Mouse (Mus musculus) stomach, postnatal 0 days (tissue): ENCODE data around the gene Mgat5. TPM values are rescaled to one million over a fixed set of nuclear protein-coding genes. Genes with fewer than 3 reads are reported as not detected.
A peak's percentile ranks its signal among the peaks of the same experiment; 100 is the strongest.

Experiments
- ATAC-seq: fragments of 200-750 bp; cut with Nextera tagmentation; 2 replicates; pipeline ENCODE4 v1.8.0; 2017; ENCODE audit not compliant: low FRiP score, low TSS enrichment
- DNase-seq: peaks from one replicate; pipeline ENCODE4 v3.0.0-alpha.2; 2016; ENCODE audit warnings: low spot score
- H3K27ac ChIP-seq: fragments of 300-500 bp; sonication (generic); replicated peaks from 2 replicates; pipeline ENCODE4 v1.5.1; 2014; ENCODE audit warnings: mild to moderate bottlenecking, control low read depth
- H3K27me3 ChIP-seq: fragments of 300-500 bp; sonication (generic); 2 replicates; pipeline ENCODE4 v1.6.1; 2014; ENCODE audit warnings: low read length; ENCODE audit not compliant: control insufficient read depth, insufficient read depth
- H3K36me3 ChIP-seq: fragments of 300-500 bp; sonication (generic); 2 replicates; pipeline ENCODE4 v1.6.1; 2014; ENCODE audit warnings: low read length, mixed read lengths; ENCODE audit not compliant: control insufficient read depth, insufficient read depth
- H3K4me1 ChIP-seq: fragments of 300-500 bp; sonication (generic); replicated peaks from 2 replicates; pipeline ENCODE4 v1.6.1; 2014; ENCODE audit warnings: antibody characterized with exemption; ENCODE audit not compliant: control insufficient read depth, insufficient read depth
- H3K4me2 ChIP-seq: fragments of 300-500 bp; sonication (generic); replicated peaks from 2 replicates; pipeline ENCODE4 v1.6.1; 2014; ENCODE audit warnings: low read depth, mild to moderate bottlenecking, control low read depth, moderate library complexity
- H3K4me3 ChIP-seq: fragments of 300-500 bp; sonication (generic); 2 replicates; pipeline ENCODE4 v1.5.1; 2014; ENCODE audit warnings: low read depth, low read length, control low read depth
- H3K9ac ChIP-seq: fragments of 300-500 bp; sonication (generic); 2 replicates; pipeline ENCODE4 v1.6.1; 2014; ENCODE audit warnings: mild to moderate bottlenecking, low read length, control low read depth, mixed read lengths
- H3K9me3 ChIP-seq: fragments of 300-500 bp; sonication (generic); 2 replicates; pipeline ENCODE4 v1.6.1; 2016; ENCODE audit warnings: low read length; ENCODE audit not compliant: control insufficient read depth
- CTCF ChIP-seq: IDR thresholded peaks from 2 replicates; pipeline ENCODE4 v1.5.1; 2016; ENCODE audit warnings: antibody characterized with exemption, low read depth, mild to moderate bottlenecking, moderate library complexity
- EP300 ChIP-seq: optimal IDR thresholded peaks from 2 replicates; pipeline ENCODE3; 2016; ENCODE audit warnings: antibody characterized with exemption
- WGBS: fragments of 180-500 bp; shearing (Covaris S2); extraction: QIAGEN DNeasy Blood & Tissue Kit; methylation state at CpG from one replicate; pipeline ENCODE4 v1.1.7; 2014; 5-methylcytosine and 5-hydroxymethylcytosine counted together
- polyA plus RNA-seq: library from polyadenylated mRNA; unstranded; fragments of >200 nt; fragmentation: Nextera tagmentation; extraction: Ambion mirVana; gene quantifications from 2 replicates; pipeline ENCODE4 v1.2.1, GENCODE M21; 2015

The Mgat5 gene
- polyA plus RNA-seq, 1 experiment from 2014 or later, result 2.0 TPM

DNA sequence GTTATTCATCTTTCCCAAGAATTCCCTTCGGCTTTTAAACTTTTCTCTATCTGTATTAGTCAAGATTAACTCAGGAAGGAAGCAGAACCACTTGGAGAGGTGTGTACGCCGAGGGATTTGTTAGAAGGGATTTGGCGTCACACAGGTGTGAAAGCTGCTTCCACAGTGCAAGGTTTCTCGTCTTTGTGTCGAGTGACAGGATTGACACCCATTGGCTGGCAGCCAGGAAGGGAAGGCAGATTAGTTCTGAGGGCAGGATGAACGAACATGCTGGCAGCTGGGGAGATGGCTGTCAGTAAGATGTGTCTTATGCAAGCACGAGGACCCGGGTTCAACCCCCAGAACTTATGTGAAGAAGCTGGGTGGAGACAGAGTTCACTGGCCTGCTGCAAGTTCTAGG, 148.6 kb downstream of the Mgat5 start:
- ATAC-seq (peak; percentile 46; the same call in 1 of the 2 replicates), DNase-seq (peak; percentile 55)
- Histone ChIP-seq H3K9me3 (no peaks in the 10 kb centered on the region), H3K4me1 (peaks cover 3% of the 10 kb centered on the region; the same call in 1 of the 2 replicates), H3K4me2 (no peak overlapping the region), H3K4me3 (no peak overlapping the region), H3K27me3 (no peaks in the 10 kb centered on the region), H3K9ac (no peak overlapping the region), H3K36me3 (no peaks in the 10 kb centered on the region), H3K27ac (no peak overlapping the region)
- TF ChIP-seq CTCF (no peak), EP300 (no peak)
- WGBS, result 44% methylated on average over 9 of the region's 9 CpGs

DNA sequence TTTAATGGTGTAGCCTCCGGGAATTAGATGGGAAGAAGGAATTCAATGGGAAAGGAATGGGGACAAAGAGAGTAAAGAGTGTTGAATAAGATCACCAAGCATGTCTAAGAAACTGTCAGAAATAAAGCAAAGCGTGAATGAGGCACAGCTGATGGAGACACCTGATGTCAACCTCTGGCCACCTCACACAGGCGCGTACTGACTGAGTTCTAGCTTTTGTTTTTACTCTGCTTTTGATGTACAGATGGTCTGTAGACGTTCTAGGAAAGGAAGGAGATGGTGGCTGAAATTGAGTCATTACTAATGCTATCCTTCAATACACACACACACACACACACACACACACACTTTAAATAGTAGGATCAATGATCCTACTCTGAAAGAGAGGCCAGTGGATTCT, 149.3 kb downstream of the Mgat5 start:
- WGBS, result 90% methylated on average over 5 of the region's 5 CpGs

DNA sequence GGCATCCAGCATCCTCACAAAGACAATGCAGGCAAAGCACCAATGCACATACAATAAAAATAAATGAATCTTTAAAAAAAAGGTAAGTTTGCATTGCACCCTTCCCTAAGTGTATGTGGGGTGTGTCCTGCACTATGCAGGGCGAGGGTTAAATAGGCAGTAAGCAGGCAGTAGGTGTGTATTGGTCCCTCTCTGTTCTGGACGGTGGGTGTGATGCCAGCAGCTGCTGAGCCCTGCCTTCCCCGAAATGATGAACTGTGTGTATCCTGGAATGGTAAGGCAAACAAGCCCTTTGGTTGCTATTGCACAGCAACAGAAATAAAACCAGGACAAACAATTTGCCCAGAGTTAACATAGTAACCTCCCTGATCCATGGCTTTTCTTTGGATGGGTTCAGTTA, 150.2 kb downstream of the Mgat5 start:
- Histone ChIP-seq H3K27me3 (no peaks in the 10 kb centered on the region), H3K4me2 (no peak overlapping the region), H3K36me3 (no peaks in the 10 kb centered on the region), H3K9ac (no peak overlapping the region), H3K27ac (no peak overlapping the region), H3K4me1 (peaks cover 3% of the 10 kb centered on the region; the same call in 1 of the 2 replicates), H3K4me3 (no peak overlapping the region), H3K9me3 (no peaks in the 10 kb centered on the region)
- TF ChIP-seq EP300 (no peak), CTCF (no peak)
- DNase-seq (no peak), ATAC-seq (no peak)
- 62% methylated on average over 3 of the region's 3 CpGs for WGBS

More for the DNA sequence above, 149.3 kb downstream of the Mgat5 start:
- TF ChIP-seq CTCF (no peak), EP300 (no peak)
- DNase-seq (no peak), ATAC-seq (no peak)
- Histone ChIP-seq H3K4me2 (no peak overlapping the region), H3K9me3 (no peaks in the 10 kb centered on the region), H3K36me3 (no peaks in the 10 kb centered on the region), H3K9ac (no peak overlapping the region), H3K4me1 (peaks cover 3% of the 10 kb centered on the region; the same call in 1 of the 2 replicates), H3K4me3 (no peak overlapping the region), H3K27ac (no peak overlapping the region), H3K27me3 (no peaks in the 10 kb centered on the region)

DNA sequence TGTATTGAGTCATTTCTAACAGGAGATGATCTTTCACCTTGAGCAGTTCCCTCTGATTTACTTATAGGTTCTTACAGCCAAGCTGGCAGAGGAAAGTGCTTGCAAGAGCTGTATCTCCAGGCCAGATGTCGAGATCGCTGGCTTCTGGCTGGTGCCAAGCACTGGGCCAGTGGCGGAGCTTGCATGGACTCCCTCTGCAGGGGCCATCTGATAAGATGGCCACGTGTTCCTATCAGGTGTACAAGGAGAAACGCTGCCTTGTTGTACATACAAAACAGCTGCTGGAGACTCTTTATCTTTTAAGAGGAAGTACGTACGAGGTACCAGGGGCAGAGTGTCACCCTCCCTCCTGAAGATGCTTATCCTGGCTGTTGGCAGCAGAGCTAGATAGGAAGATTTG, 158.8 kb downstream of the Mgat5 start:
- H3K9me3 ChIP-seq, result no peaks in the 10 kb centered on the region
- no peak for DNase-seq
- H3K4me1 ChIP-seq, result no peaks in the 10 kb centered on the region
- ATAC-seq, result 0 out of 2 replicates have a peak, but pooled peaks have one; percentile 49
- no peaks in the 10 kb centered on the region for H3K27me3 ChIP-seq
- H3K36me3 ChIP-seq, result no peaks in the 10 kb centered on the region; the same call in 1 of the 2 replicates
- no peak overlapping the region for H3K4me2 ChIP-seq
- H3K4me3 ChIP-seq, result no peak overlapping the region
- TF ChIP-seq CTCF, result no peak
- no peak for TF ChIP-seq EP300
- 62% methylated on average over 7 of the region's 7 CpGs for WGBS
- H3K9ac ChIP-seq, result no peak overlapping the region
- no peak overlapping the region for H3K27ac ChIP-seq

DNA sequence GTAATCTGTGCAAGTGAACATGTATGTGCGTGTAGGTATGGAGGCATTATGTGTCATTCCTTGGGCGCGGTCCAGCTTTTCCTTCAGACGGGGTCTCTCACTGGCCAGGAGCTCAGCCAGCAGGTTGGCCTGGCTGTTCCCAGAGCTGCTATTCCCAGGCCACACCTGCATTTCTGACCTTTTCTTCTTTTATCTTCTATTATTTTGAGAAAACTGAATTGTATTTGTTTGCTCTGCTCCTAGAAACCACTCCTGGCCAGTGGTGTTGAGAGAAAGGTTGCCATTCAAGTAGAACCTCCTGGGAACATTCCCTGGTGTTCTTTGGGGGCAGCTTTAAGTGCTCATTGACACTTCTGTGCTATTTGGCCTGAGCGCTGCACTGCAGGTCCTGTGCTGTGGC, 160.9 kb downstream of the Mgat5 start:
- Histone ChIP-seq H3K4me3 (no peak overlapping the region), H3K9me3 (no peaks in the 10 kb centered on the region), H3K9ac (no peak overlapping the region), H3K27me3 (no peaks in the 10 kb centered on the region), H3K27ac (no peak overlapping the region), H3K4me1 (no peaks in the 10 kb centered on the region), H3K36me3 (no peaks in the 10 kb centered on the region; the same call in 1 of the 2 replicates), H3K4me2 (no peak overlapping the region)
- ATAC-seq, result no peak
- DNase-seq, result no peak
- no peak for TF ChIP-seq CTCF
- TF ChIP-seq EP300, result no peak
- 71% methylated on average over 5 of the region's 5 CpGs for WGBS

DNA sequence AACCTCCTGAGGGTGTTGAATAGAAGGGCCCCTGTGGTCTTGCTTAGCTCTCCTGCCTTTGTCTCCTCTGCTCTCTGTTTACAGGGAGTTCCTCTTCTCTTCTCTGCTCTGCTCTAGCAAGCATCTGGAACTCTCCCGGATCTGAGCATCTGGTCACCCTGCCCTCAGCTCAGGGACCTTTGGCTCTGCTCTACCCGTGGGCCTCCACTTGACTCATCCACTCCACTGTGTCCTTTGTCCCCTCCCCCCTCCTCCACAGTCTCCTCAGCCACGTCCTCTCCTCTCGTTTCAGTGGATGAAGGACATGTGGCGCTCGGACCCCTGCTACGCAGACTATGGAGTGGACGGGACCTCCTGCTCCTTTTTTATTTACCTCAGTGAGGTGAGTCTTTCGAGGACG, 161.3 kb downstream of the Mgat5 start:
- 63% methylated on average over 10 of the region's 10 CpGs for WGBS
- H3K27me3 ChIP-seq, result no peaks in the 10 kb centered on the region
- no peak overlapping the region for H3K4me3 ChIP-seq
- no peak overlapping the region for H3K9ac ChIP-seq
- no peaks in the 10 kb centered on the region; the same call in 1 of the 2 replicates for H3K36me3 ChIP-seq
- no peak for DNase-seq
- ATAC-seq, result no peak
- H3K9me3 ChIP-seq, result no peaks in the 10 kb centered on the region
- H3K4me1 ChIP-seq, result no peaks in the 10 kb centered on the region
- TF ChIP-seq CTCF (no peak), EP300 (no peak)
- H3K27ac ChIP-seq, result no peak overlapping the region
- H3K4me2 ChIP-seq, result no peak overlapping the region
